Mouse (Mus musculus) midbrain, embryonic 12.5 days (tissue): ENCODE results near the gene Ndufc2. TPM values are rescaled to one million over a fixed set of nuclear protein-coding genes. Genes with fewer than 3 reads are reported as not detected.
A peak's percentile ranks its signal among the peaks of the same experiment; 100 is the strongest.

ENCODE experiments used
- ATAC-seq: fragments of 200-750 bp; cut with Nextera tagmentation; 2 replicates; pipeline ENCODE4 v1.8.0; 2017; ENCODE audit warnings: low read depth, moderate TSS enrichment, moderate library complexity; ENCODE audit not compliant: low FRiP score
- H3K27ac ChIP-seq: fragments of 300-500 bp; sonication (generic); replicated peaks from 2 replicates; pipeline ENCODE4 v1.5.1; 2016; ENCODE audit warnings: mild to moderate bottlenecking
- H3K27me3 ChIP-seq: fragments of 300-500 bp; sonication (generic); 2 replicates; pipeline ENCODE4 v1.6.1; 2016; ENCODE audit warnings: mild to moderate bottlenecking
- H3K36me3 ChIP-seq: fragments of 300-500 bp; sonication (generic); 2 replicates; pipeline ENCODE4 v1.6.1; 2016
- H3K4me1 ChIP-seq: fragments of 300-500 bp; sonication (generic); 2 replicates; pipeline ENCODE4 v1.6.1; 2016
- H3K4me2 ChIP-seq: fragments of 300-500 bp; sonication (generic); replicated peaks from 2 replicates; pipeline ENCODE4 v1.6.1; 2016; ENCODE audit warnings: mild to moderate bottlenecking, moderate library complexity
- H3K4me3 ChIP-seq: fragments of 300-500 bp; sonication (generic); 2 replicates; pipeline ENCODE4 v1.5.1; 2016; ENCODE audit warnings: mild to moderate bottlenecking
- H3K9ac ChIP-seq: fragments of 300-500 bp; sonication (generic); replicated peaks from 2 replicates; pipeline ENCODE4 v1.6.1; 2016; ENCODE audit warnings: mild to moderate bottlenecking, moderate library complexity
- H3K9me3 ChIP-seq: fragments of 300-500 bp; sonication (generic); 2 replicates; pipeline ENCODE4 v1.6.1; 2016; ENCODE audit warnings: mild to moderate bottlenecking
- WGBS: fragments of 180-500 bp; shearing (Covaris S2); methylation state at CpG from one replicate; pipeline ENCODE4 v1.1.7; 2016; 5-methylcytosine and 5-hydroxymethylcytosine counted together
- polyA plus RNA-seq: library from polyadenylated mRNA; unstranded; fragments of >200 nt; fragmentation: Nextera tagmentation; extraction: Ambion mirVana; gene quantifications from 2 replicates; pipeline ENCODE4 v1.2.1, GENCODE M21; 2016

Gene Ndufc2
- 344 and 345 TPM in 2 replicates for polyA plus RNA-seq

DNA sequence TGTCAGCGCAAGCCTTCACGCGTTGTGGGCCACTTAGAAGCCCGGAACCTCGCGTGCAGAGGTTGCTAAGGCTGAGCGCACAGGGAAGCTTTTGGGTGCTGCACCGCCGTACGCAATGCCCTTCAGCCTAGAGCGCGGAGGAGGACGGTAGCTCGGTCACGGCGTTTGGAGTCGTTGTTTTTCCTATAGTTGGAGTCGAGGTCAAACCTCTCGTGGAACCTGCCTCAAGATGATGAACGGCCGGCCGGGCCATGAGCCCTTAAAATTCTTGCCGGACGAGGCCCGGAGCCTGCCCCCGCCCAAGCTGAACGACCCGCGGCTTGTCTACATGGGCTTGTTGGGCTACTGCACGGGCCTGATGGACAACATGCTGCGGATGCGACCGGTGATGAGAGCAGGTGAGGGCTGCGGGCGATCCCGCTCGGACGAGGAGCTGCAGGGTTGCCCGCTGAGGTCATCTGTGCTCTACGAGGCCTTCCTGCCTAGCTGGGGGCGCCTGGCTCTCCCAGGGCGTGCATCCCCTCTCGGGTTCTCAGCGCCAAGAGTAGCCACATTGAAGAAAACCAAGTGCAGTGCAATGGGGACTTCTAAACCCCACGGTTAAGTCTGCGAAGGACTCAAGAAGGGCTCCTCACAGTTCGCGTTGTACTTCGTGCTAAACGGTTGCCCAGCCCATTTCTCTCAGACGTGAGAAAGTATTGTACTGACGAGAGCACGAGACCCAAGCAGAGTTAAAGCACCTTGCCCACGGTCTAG is at the start of gene Ndufc2:
Gene Ndufc2 (plus strand): TSS at position 44 of the 756 bp plus-strand sequence.
- ATAC-seq = peak; percentile 91
- Histone ChIP-seq H3K4me2 (peak within 1 kb of the TSS; percentile 79), H3K4me1 (peaks cover 19% of the 10 kb centered on the region), H3K27me3 (no peaks in the 10 kb centered on the region), H3K4me3 (peak within 1 kb of the TSS; percentile 81), H3K27ac (peak within 1 kb of the TSS; percentile 74), H3K36me3 (peaks cover 22% of the 10 kb centered on the region; the same call in 1 of the 2 replicates), H3K9me3 (no peaks in the 10 kb centered on the region), H3K9ac (peak within 1 kb of the TSS; percentile 94)
- 1% methylated on average over 54 of the region's 54 CpGs for WGBS

DNA sequence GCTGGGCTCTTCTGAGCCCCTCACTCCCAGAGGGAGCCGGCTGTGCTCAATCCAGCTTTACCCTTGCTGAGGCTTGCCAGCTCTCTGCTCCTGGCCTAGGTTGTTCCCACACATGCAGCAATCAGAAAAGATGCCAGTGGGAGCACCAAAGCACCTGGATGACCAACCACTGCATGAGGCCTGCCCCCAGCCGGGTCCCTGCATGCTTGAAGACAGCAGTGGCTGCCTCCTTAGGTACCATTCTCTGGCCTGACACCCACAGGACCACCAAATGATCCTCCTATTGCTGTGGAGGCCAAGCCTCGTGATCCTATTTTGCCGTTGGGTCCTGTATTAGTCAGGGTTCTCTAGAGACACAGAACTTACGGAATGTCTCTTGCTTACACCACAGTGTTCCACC is 48.9 kb upstream of the Ndufc2 start:
- no peak for ATAC-seq
- Histone ChIP-seq H3K9me3 (no peaks in the 10 kb centered on the region), H3K9ac (no peak overlapping the region), H3K27me3 (0 out of 2 replicates have a peak, but pooled peaks cover 3% of the 10 kb centered on the region), H3K4me2 (no peak overlapping the region), H3K36me3 (0 out of 2 replicates have a peak, but pooled peaks cover 8% of the 10 kb centered on the region), H3K27ac (peak overlapping the region; percentile 35; the same call in 1 of the 2 replicates), H3K4me1 (peaks cover 13% of the 10 kb centered on the region; the same call in 1 of the 2 replicates), H3K4me3 (no peak overlapping the region)
- 81% methylated on average over 5 of the region's 5 CpGs for WGBS

DNA sequence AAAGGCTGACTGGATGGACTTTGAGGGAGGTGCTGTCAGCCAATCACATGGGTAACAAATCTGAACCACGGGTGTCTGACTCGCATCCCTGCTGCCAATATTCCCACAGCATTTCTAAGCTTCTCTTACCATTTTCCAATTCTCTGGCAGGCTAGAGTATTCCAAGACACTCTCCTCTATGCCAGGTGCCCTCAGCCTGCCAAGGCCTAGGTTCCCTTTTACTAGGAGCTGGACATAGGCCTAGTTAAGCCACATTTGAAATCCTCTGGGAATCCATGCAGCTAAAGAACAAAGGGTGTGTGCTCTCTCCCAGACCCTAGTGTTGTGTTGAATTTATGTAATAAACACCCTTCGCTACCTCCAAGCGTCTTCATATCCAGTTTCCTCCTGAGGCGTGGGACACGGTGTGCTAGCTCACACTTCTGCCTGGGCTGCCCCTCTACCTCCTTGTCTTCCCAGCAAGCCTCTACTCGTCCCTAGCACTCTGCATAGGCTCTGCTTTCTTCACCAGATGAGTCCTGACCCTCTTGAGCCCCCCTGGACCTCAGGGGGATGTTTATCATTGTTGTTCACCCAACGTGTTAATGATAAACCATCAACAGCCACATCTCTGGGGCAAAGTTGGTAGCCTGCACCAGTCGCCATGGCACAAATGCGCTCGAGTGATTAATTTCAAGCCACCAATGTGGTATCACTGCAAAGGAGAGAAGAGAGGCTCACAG is 47.9 kb upstream of the Ndufc2 start:
- Histone ChIP-seq H3K4me2 (no peak overlapping the region), H3K4me3 (no peak overlapping the region), H3K9me3 (no peaks in the 10 kb centered on the region), H3K4me1 (peaks cover 9% of the 10 kb centered on the region; the same call in 1 of the 2 replicates), H3K27ac (no peak overlapping the region), H3K36me3 (0 out of 2 replicates have a peak, but pooled peaks cover 8% of the 10 kb centered on the region), H3K27me3 (0 out of 2 replicates have a peak, but pooled peaks cover 3% of the 10 kb centered on the region), H3K9ac (no peak overlapping the region)
- WGBS = 87% methylated on average over 11 of the region's 11 CpGs
- ATAC-seq = no peak

DNA sequence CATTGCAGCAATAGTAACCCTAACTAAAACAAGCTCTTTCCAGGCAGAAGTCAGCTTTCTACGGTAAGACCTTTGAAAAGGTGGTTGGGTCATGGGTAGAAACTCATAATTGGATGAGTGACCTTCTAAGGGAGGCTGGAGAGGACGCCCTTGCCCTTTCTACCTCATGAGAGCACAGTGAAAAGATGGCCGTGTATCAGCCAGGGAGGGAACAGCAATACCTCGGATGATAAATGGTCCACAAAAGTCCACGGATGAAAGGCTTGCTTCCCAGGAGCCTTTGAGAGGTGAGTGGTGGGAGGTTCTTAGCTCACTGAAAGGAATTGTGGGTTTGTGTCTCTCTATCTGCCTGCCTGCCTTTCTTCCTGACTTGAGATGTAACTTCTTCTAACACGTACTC is 46.4 kb upstream of the Ndufc2 start:
- H3K36me3 ChIP-seq = no peaks in the 10 kb centered on the region
- H3K4me1 ChIP-seq = peaks cover 9% of the 10 kb centered on the region; the same call in 1 of the 2 replicates
- H3K4me2 ChIP-seq = no peak overlapping the region
- H3K9me3 ChIP-seq = no peaks in the 10 kb centered on the region
- ATAC-seq = no peak
- H3K27ac ChIP-seq = no peak overlapping the region
- 0 out of 2 replicates have a peak, but pooled peaks cover 3% of the 10 kb centered on the region for H3K27me3 ChIP-seq
- H3K4me3 ChIP-seq = no peak overlapping the region
- WGBS = 88% methylated on average over 6 of the region's 6 CpGs
- H3K9ac ChIP-seq = no peak overlapping the region

DNA sequence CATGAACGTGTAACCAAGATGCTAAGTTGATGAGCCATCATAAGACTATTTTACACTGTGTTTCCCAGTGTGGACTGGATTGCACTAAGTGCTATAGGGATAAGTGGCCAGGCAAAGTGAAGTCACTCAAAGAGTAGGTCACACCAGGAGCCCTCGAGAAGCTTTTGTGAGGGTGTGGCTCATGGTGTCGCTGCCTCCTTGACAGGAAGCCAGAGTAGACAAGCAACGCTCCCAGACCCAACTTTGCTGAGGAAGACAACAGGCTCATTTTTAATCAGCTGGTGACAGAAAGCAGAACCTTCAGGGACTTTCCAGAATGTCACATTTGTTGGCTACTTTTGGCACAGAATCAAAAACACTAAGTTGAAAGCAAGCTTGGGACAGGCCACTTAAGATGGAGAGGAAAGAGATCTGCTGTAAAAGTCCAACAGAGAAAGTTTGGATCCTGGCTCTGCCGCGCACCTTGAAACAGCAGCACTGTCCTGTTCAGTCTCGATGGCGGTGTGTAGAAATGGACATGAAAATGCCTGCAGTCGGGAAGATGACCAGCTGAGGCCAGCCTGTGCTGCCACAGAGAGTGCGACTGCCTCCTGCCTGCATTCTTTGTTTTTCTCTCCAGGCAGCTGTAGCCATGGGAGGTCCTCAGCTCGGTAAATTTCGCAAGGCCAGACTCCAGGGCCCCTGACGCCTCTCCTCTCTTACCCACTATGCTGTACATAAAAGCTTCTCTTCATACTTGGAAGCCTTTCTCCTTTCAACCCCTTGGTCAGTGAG is 44.5 kb upstream of the Ndufc2 start:
- Histone ChIP-seq H3K4me3 (no peak overlapping the region), H3K4me2 (no peak overlapping the region), H3K27ac (no peak overlapping the region), H3K27me3 (0 out of 2 replicates have a peak, but pooled peaks cover 3% of the 10 kb centered on the region), H3K9ac (no peak overlapping the region), H3K36me3 (no peaks in the 10 kb centered on the region), H3K9me3 (no peaks in the 10 kb centered on the region), H3K4me1 (peaks cover 11% of the 10 kb centered on the region; the same call in 1 of the 2 replicates)
- no peak for ATAC-seq
- 46% methylated on average over 13 of the region's 13 CpGs for WGBS

DNA sequence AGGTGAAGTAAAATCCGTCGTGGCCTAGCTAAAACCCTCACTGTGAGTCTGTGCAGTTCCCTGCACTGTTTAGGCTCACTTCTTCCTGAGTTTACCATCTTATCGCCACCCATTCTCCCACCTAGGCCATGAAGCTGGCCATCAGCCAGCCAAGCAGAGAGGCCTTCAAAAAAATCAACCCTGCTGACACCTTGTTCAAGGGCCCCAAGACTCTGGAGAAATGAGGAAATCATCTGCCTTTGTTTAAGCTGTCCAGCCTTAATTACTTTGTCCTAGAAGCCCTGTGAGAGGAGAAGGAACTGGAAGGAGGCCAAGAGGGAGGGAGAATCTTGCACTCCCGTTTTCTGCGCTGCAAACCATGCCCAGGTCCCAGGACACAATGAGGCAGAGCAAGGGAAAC is 43.5 kb upstream of the Ndufc2 start:
- Histone ChIP-seq H3K4me1 (peaks cover 6% of the 10 kb centered on the region; the same call in 1 of the 2 replicates), H3K27ac (no peak overlapping the region), H3K9ac (no peak overlapping the region), H3K4me3 (no peak overlapping the region), H3K4me2 (no peak overlapping the region), H3K27me3 (0 out of 2 replicates have a peak, but pooled peaks cover 3% of the 10 kb centered on the region), H3K9me3 (no peaks in the 10 kb centered on the region), H3K36me3 (no peaks in the 10 kb centered on the region)
- ATAC-seq = no peak
- WGBS = 80% methylated on average over 5 of the region's 5 CpGs

DNA sequence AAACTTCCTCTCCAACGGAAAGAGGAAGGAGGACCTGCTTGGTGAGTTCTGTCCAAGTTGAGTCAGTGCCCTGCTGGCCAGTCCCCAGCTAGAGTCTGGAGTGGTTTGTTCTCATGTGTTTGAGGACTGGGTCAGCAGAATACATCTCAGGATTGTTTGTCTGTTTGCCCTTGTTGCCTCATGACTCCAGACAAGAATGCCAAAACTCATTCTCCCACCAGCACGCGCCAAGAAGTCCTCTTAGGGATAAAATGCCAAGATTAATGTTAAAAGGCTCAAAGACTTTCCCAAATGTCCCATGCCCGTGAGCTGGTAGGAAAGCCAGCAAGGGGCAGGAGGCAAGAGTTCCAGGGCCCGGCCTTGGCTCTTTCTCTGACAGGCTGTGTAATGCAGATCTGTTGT is 42.9 kb upstream of the Ndufc2 start:
- H3K36me3 ChIP-seq = no peaks in the 10 kb centered on the region
- no peak for ATAC-seq
- H3K9me3 ChIP-seq = no peaks in the 10 kb centered on the region
- H3K4me3 ChIP-seq = no peak overlapping the region
- H3K4me2 ChIP-seq = no peak overlapping the region
- no peak overlapping the region for H3K9ac ChIP-seq
- H3K27me3 ChIP-seq = 0 out of 2 replicates have a peak, but pooled peaks cover 3% of the 10 kb centered on the region
- no peak overlapping the region for H3K27ac ChIP-seq
- H3K4me1 ChIP-seq = peaks cover 5% of the 10 kb centered on the region; the same call in 1 of the 2 replicates
- WGBS = 82% methylated on average over 5 of the region's 5 CpGs

DNA sequence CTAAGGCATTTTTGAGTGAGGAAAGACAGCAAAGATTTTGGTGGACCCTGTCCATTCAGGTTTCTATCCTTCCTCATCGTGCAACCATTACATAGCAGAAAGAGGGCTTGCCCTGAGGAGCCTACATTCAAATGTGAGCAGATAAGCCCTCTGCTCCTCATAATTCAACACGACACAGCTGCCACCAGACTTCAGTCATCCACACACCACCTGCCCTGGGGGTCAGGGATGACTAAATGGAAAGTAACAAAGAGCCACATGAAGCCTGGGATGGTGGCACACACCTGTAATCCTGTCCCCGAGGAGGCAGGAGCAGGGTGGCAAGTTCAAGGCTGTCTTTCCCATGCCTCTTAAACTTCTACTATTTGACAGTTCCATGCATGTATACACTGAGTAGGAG is 42.0 kb upstream of the Ndufc2 start:
- no peak overlapping the region for H3K9ac ChIP-seq
- WGBS = 67% methylated on average over 3 of the region's 3 CpGs

DNA sequence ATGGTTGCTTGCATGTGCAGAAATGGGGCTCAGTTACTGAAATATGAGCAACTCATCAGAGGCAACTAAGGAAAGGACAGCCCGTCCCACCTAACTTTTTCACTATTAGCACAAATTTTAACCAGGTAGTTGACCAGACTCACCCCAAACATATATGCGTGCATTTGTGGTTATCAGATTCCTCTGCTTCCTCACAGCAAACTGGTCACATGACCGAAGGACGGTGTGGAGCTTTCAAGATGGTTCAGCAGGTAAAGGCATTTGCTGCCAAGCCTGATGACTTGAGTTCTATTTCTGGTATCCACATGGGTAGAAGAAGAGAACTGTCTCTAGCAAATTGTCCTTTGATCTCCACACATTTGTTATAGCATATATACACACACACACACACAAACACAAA is 41.5 kb upstream of the Ndufc2 start:
- H3K36me3 ChIP-seq = no peaks in the 10 kb centered on the region
- H3K27me3 ChIP-seq = 0 out of 2 replicates have a peak, but pooled peaks cover 3% of the 10 kb centered on the region
- H3K27ac ChIP-seq = no peak overlapping the region
- H3K9me3 ChIP-seq = no peaks in the 10 kb centered on the region
- peaks cover 5% of the 10 kb centered on the region; the same call in 1 of the 2 replicates for H3K4me1 ChIP-seq
- no peak overlapping the region for H3K9ac ChIP-seq
- WGBS = 85% methylated on average over 4 of the region's 4 CpGs
- H3K4me3 ChIP-seq = no peak overlapping the region
- no peak for ATAC-seq
- H3K4me2 ChIP-seq = no peak overlapping the region

More for the DNA sequence above, 42.0 kb upstream of the Ndufc2 start:
- Histone ChIP-seq H3K27ac (no peak overlapping the region), H3K4me1 (peaks cover 5% of the 10 kb centered on the region; the same call in 1 of the 2 replicates), H3K27me3 (0 out of 2 replicates have a peak, but pooled peaks cover 3% of the 10 kb centered on the region), H3K4me2 (no peak overlapping the region), H3K36me3 (no peaks in the 10 kb centered on the region), H3K9me3 (no peaks in the 10 kb centered on the region), H3K4me3 (no peak overlapping the region)
- ATAC-seq = no peak

DNA sequence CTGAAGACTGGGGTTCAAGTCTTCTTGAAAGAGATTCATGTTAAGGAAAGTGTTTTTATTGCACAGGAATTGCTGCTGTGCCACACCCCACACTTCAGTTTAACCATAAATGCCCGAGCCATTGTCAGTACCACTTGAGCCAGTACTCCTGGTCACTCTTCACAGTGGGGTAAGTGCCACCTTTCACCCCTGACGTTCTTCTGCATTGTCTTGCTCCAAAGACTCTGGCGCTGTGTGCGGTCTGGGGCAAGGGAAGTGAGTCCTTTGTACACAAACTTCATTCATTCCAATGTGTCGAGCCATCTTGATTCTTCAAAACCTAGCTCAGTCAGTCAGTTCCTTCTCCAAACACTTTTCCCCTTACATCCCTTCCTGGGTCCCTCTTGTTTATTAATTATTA is 39.6 kb upstream of the Ndufc2 start:
- peaks cover 5% of the 10 kb centered on the region; the same call in 1 of the 2 replicates for H3K4me1 ChIP-seq
- no peak for ATAC-seq
- H3K4me3 ChIP-seq = no peak overlapping the region
- no peak overlapping the region for H3K9ac ChIP-seq
- H3K9me3 ChIP-seq = no peaks in the 10 kb centered on the region
- H3K36me3 ChIP-seq = no peaks in the 10 kb centered on the region
- 0 out of 2 replicates have a peak, but pooled peaks cover 2% of the 10 kb centered on the region for H3K27me3 ChIP-seq
- WGBS = 72% methylated on average over 5 of the region's 5 CpGs
- H3K27ac ChIP-seq = no peak overlapping the region
- no peak overlapping the region for H3K4me2 ChIP-seq

DNA sequence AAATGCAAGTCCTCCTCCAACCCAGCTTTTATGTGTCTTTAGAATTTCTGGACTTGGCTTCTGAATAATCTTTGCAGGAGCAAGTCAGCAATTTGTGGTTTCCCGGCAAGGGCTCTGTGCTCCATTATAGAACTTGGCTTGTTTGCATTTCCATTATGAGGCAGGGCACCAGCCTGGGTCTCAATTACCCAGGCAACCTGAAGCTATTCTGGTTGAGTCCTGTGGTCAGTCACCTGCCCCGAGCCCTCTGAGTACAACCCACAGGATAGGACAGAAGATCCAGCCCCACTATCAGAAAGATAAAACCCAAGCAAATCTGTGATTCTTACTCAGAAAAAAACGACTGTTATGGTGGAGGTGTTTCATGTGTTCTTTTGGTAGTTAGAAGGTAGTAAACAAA is 38.8 kb upstream of the Ndufc2 start:
- no peaks in the 10 kb centered on the region for H3K27me3 ChIP-seq
- WGBS = 42% methylated on average over 3 of the region's 3 CpGs
- no peaks in the 10 kb centered on the region for H3K36me3 ChIP-seq
- ATAC-seq = no peak
- H3K9ac ChIP-seq = no peak overlapping the region
- H3K27ac ChIP-seq = no peak overlapping the region
- H3K4me1 ChIP-seq = peaks cover 3% of the 10 kb centered on the region; the same call in 1 of the 2 replicates
- no peak overlapping the region for H3K4me3 ChIP-seq
- H3K4me2 ChIP-seq = no peak overlapping the region
- no peaks in the 10 kb centered on the region for H3K9me3 ChIP-seq
